Mouse (Mus musculus): ENCODE measurements around the gene Podxl2. TPM values are rescaled to one million over a fixed set of nuclear protein-coding genes. Genes with fewer than 3 reads are reported as not detected.
A peak's percentile ranks its signal among the peaks of the same experiment; 100 is the strongest.

Gene Podxl2
- polyA plus RNA-seq, 1 experiment from 2014 or later = 69.4 TPM

GRCm38 (mm10) chr6:88840791-88841513, 33.9 kb downstream of the Podxl2 start:
- H3K4me3 ChIP-seq = peak overlapping the region; percentile 79
- peaks cover 28% of the 10 kb centered on the region for H3K4me1 ChIP-seq
- peaks cover 8% of the 10 kb centered on the region; the same call in 1 of the 2 replicates for H3K27me3 ChIP-seq (ENCODE audit: low read depth, poor library complexity, severe bottlenecking)
- WGBS = 53% methylated on average over 9 of the region's 9 CpGs
- peak overlapping the region; percentile 89 for H3K27ac ChIP-seq (replicated peaks)
- peaks cover 40% of the 10 kb centered on the region for H3K36me3 ChIP-seq
- DNase-seq (ENCODE audit: low spot score) = no peak
- no peaks in the 10 kb centered on the region for H3K9me3 ChIP-seq (replicated peaks)

GRCm38 (mm10) chr6:88840211-88840610, 34.6 kb downstream of the Podxl2 start:
- Histone ChIP-seq H3K9me3 (replicated peaks) (no peaks in the 10 kb centered on the region), H3K4me3 (peak overlapping the region; percentile 79; the same call in 1 of the 2 replicates), H3K36me3 (peaks cover 42% of the 10 kb centered on the region), H3K27ac (replicated peaks) (no peak overlapping the region), H3K27me3 (ENCODE audit: low read depth, poor library complexity, severe bottlenecking) (peaks cover 8% of the 10 kb centered on the region; the same call in 1 of the 2 replicates), H3K4me1 (peaks cover 28% of the 10 kb centered on the region)
- 75% methylated on average over 3 of the region's 3 CpGs for WGBS
- no peak for DNase-seq (ENCODE audit: low spot score)

- no peak for DNase-seq (ENCODE audit: low spot score)
- peaks cover 8% of the 10 kb centered on the region; the same call in 1 of the 2 replicates for H3K27me3 ChIP-seq (ENCODE audit: low read depth, poor library complexity, severe bottlenecking)
- no peak overlapping the region for H3K4me3 ChIP-seq
- 87% methylated on average over 26 of the region's 26 CpGs for WGBS
- H3K27ac ChIP-seq (replicated peaks) = no peak overlapping the region
- H3K9me3 ChIP-seq (replicated peaks) = no peaks in the 10 kb centered on the region
- peaks cover 38% of the 10 kb centered on the region for H3K36me3 ChIP-seq
- H3K4me1 ChIP-seq = peaks cover 28% of the 10 kb centered on the region
Observed at GRCm38 (mm10) chr6:88839135-88839970, 35.5 kb downstream of the Podxl2 start.

DNA sequence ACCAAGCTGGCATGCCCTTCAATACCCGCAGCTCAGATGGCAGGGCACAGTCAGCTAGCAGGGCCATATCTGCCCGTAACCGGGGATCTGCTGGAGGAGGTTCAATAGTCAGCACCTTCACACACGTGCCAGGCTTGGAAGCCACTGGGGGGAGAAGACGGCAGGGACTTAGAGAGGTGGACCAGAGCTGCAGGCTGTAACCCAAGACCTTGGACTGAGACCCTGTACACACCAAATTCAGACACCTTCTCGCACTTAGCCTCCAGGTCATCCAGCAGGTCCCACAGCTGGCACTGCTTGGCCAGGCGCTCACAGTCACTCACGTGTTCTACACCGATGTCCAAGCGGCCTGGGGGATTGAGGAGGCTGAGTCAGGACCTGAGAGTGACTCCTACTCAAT, 36.2 kb downstream of the Podxl2 start:
- H3K4me3 ChIP-seq = no peak overlapping the region; the same call in 1 of the 2 replicates
- H3K4me1 ChIP-seq = peaks cover 28% of the 10 kb centered on the region
- H3K27ac ChIP-seq (replicated peaks) = no peak overlapping the region
- peaks cover 38% of the 10 kb centered on the region for H3K36me3 ChIP-seq
- DNase-seq (ENCODE audit: low spot score) = no peak
- WGBS = 92% methylated on average over 10 of the region's 10 CpGs
- H3K9me3 ChIP-seq (replicated peaks) = no peaks in the 10 kb centered on the region
- peaks cover 5% of the 10 kb centered on the region; the same call in 1 of the 2 replicates for H3K27me3 ChIP-seq (ENCODE audit: low read depth, poor library complexity, severe bottlenecking)

DNA sequence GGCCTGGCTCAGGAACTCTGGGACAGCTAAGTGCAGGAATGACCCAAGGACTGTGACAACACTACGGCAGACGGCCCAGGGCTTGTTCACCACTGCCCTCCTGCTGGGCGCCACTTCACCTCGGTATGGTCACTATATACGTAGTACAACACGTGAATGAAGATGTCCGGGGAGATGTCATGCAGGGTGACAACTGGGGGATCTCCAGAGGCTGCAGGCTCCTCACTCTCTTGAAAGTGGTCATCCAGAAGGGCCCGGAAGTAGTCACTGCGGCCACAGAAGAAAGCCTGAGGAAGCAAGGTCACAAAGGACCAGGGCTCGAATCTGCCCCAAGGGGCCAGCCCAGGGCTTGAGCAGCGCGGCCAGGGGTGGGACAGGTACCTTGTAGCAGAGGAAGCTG, 36.8 kb downstream of the Podxl2 start:
- H3K36me3 ChIP-seq = peaks cover 38% of the 10 kb centered on the region
- H3K4me3 ChIP-seq = no peak overlapping the region
- H3K4me1 ChIP-seq = peaks cover 25% of the 10 kb centered on the region
- H3K27me3 ChIP-seq (ENCODE audit: low read depth, poor library complexity, severe bottlenecking) = no peaks in the 10 kb centered on the region
- DNase-seq (ENCODE audit: low spot score) = no peak
- H3K9me3 ChIP-seq (replicated peaks) = no peaks in the 10 kb centered on the region
- 91% methylated on average over 12 of the region's 12 CpGs for WGBS
- H3K27ac ChIP-seq (replicated peaks) = no peak overlapping the region

GRCm38 (mm10) chr6:88836178-88836819, 38.5 kb downstream of the Podxl2 start:
- Histone ChIP-seq H3K4me3 (no peak overlapping the region), H3K9me3 (replicated peaks) (no peaks in the 10 kb centered on the region), H3K36me3 (peaks cover 38% of the 10 kb centered on the region), H3K27me3 (ENCODE audit: low read depth, poor library complexity, severe bottlenecking) (no peaks in the 10 kb centered on the region), H3K4me1 (peaks cover 22% of the 10 kb centered on the region), H3K27ac (replicated peaks) (no peak overlapping the region)
- 93% methylated on average over 28 of the region's 28 CpGs for WGBS
- no peak for DNase-seq (ENCODE audit: low spot score)

- no peak for DNase-seq (ENCODE audit: low spot score)
- Histone ChIP-seq H3K4me3 (no peak overlapping the region), H3K36me3 (peaks cover 38% of the 10 kb centered on the region), H3K27me3 (ENCODE audit: low read depth, poor library complexity, severe bottlenecking) (peaks cover 7% of the 10 kb centered on the region; the same call in 1 of the 2 replicates), H3K9me3 (replicated peaks) (no peaks in the 10 kb centered on the region), H3K27ac (replicated peaks) (no peak overlapping the region), H3K4me1 (peaks cover 10% of the 10 kb centered on the region)
- WGBS = 82% methylated on average over 5 of the region's 5 CpGs
Observed at GRCm38 (mm10) chr6:88835047-88835446, 39.8 kb downstream of the Podxl2 start.

- Histone ChIP-seq H3K4me3 (no peak overlapping the region), H3K9me3 (replicated peaks) (no peaks in the 10 kb centered on the region), H3K27ac (replicated peaks) (no peak overlapping the region), H3K27me3 (ENCODE audit: low read depth, poor library complexity, severe bottlenecking) (peaks cover 8% of the 10 kb centered on the region; the same call in 1 of the 2 replicates), H3K4me1 (peaks cover 9% of the 10 kb centered on the region), H3K36me3 (peaks cover 25% of the 10 kb centered on the region)
- no peak for DNase-seq (ENCODE audit: low spot score)
- 85% methylated on average over 5 of the region's 5 CpGs for WGBS
Observed at GRCm38 (mm10) chr6:88833340-88834140, 41.3 kb downstream of the Podxl2 start.

- Histone ChIP-seq H3K36me3 (peaks cover 16% of the 10 kb centered on the region), H3K9me3 (replicated peaks) (no peaks in the 10 kb centered on the region), H3K27ac (replicated peaks) (no peak overlapping the region), H3K4me3 (no peak overlapping the region), H3K4me1 (peaks cover 9% of the 10 kb centered on the region), H3K27me3 (ENCODE audit: low read depth, poor library complexity, severe bottlenecking) (peaks cover 8% of the 10 kb centered on the region; the same call in 1 of the 2 replicates)
- DNase-seq (ENCODE audit: low spot score) = no peak
- 74% methylated on average over 5 of the region's 5 CpGs for WGBS
Observed at GRCm38 (mm10) chr6:88832663-88833062, 42.2 kb downstream of the Podxl2 start.

- H3K9me3 ChIP-seq (replicated peaks) = no peaks in the 10 kb centered on the region
- H3K4me1 ChIP-seq = peaks cover 21% of the 10 kb centered on the region
- no peak overlapping the region for H3K4me3 ChIP-seq
- H3K36me3 ChIP-seq = peaks cover 10% of the 10 kb centered on the region
- 29% methylated on average over 8 of the region's 8 CpGs for WGBS
- peak; percentile 77 for DNase-seq (ENCODE audit: low spot score)
- H3K27me3 ChIP-seq (ENCODE audit: low read depth, poor library complexity, severe bottlenecking) = peaks cover 8% of the 10 kb centered on the region; the same call in 1 of the 2 replicates
- H3K27ac ChIP-seq (replicated peaks) = no peak overlapping the region
Observed at GRCm38 (mm10) chr6:88831456-88831855, 43.4 kb downstream of the Podxl2 start.

- Histone ChIP-seq H3K27ac (replicated peaks) (no peak overlapping the region), H3K4me3 (no peak overlapping the region), H3K36me3 (no peaks in the 10 kb centered on the region), H3K27me3 (ENCODE audit: low read depth, poor library complexity, severe bottlenecking) (peaks cover 8% of the 10 kb centered on the region; the same call in 1 of the 2 replicates), H3K9me3 (replicated peaks) (no peaks in the 10 kb centered on the region), H3K4me1 (peaks cover 22% of the 10 kb centered on the region)
- DNase-seq (ENCODE audit: low spot score) = no peak
- 91% methylated on average over 6 of the region's 6 CpGs for whole genome bisulfite sequencing
Observed at GRCm38 (mm10) chr6:88830112-88830702, 44.6 kb downstream of the Podxl2 start.
